Mouse (Mus musculus): ENCODE results near the gene Rbbp4. TPM values are rescaled to one million over a fixed set of nuclear protein-coding genes. Genes with fewer than 3 reads are reported as not detected.
A peak's percentile ranks its signal among the peaks of the same experiment; 100 is the strongest.
"Not testable (repeated sequence)": the region's sequence is repeated elsewhere in the genome, so short reads cannot be mapped to it uniquely, and the experiment has no call there.

The Rbbp4 gene
- polyA plus RNA-seq, 1 experiment from 2014 or later, result 555 TPM

DNA sequence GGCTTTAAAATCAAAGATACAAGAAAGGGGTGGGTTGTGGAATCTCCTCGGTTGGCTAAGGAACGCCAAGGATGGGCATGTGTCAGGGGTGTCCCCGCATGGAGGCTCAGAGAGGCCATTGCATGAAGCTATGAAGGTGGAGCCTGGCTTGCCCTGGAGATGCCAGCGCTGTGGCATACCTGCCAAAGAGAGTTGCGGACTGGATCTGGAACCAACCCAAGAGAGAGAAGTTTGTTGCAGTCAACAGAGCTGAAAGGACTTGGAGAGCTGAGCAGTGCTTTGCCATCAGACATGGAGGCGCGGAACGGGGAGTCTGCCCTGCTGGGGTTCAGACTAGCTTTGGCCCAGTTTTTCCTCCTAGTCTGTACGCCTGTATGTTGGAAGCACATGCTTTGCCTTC, 28.3 kb upstream of the Rbbp4 start:
- DNase-seq (ENCODE audit: low spot score), result no peak
- no peak for ATAC-seq (replicated peaks; ENCODE audit: low FRiP score)
- Histone ChIP-seq H3K9ac (ENCODE audit: low read length) (no peak overlapping the region), H3K27ac (ENCODE audit: low read depth, low read length) (no peak overlapping the region), H3K27me3 (ENCODE audit: control insufficient read depth, insufficient read depth, low read length) (no peaks in the 10 kb centered on the region), H3K4me3 (ENCODE audit: low read depth, low read length) (no peak overlapping the region), H3K4me2 (ENCODE audit: low read depth, low read length, severe bottlenecking) (no peak overlapping the region), H3K9me3 (ENCODE audit: control insufficient read depth, low read length) (no peaks in the 10 kb centered on the region), H3K36me3 (ENCODE audit: control insufficient read depth, insufficient read depth, low read length) (no peaks in the 10 kb centered on the region), H3K4me1 (replicated peaks; ENCODE audit: control insufficient read depth, insufficient read depth, low read length) (no peaks in the 10 kb centered on the region)
- WGBS, result 94% methylated on average over 9 of the region's 9 CpGs

DNA sequence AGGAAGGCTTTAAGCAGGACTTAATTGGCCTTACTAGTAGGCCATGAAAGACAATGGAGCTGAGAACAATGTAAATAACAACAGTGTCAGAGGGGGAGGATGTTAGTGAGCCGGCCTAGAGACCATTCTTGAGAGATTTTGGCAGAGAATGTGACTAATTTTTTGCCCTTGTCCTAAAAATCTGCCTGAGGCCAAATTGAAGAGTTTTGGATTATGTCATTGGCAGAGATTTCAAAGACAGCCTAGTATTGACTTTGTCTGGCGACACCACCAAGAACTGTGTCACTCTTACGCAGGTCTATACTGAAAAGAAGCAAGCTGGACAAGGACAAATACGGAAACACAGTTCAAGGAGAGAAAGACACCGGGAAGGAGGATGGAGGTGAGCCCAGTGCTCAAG, 27.6 kb upstream of the Rbbp4 start:
- H3K4me2 ChIP-seq (ENCODE audit: low read depth, low read length, severe bottlenecking), result no peak overlapping the region
- no peak overlapping the region for H3K27ac ChIP-seq (ENCODE audit: low read depth, low read length)
- no peak overlapping the region for H3K4me3 ChIP-seq (ENCODE audit: low read depth, low read length)
- ATAC-seq (replicated peaks; ENCODE audit: low FRiP score), result no peak
- 70% methylated on average over 5 of the region's 5 CpGs for whole genome bisulfite sequencing
- H3K4me1 ChIP-seq (replicated peaks; ENCODE audit: control insufficient read depth, insufficient read depth, low read length), result no peaks in the 10 kb centered on the region
- H3K9me3 ChIP-seq (ENCODE audit: control insufficient read depth, low read length), result no peaks in the 10 kb centered on the region
- no peak for DNase-seq (ENCODE audit: low spot score)
- H3K9ac ChIP-seq (ENCODE audit: low read length), result no peak overlapping the region
- H3K27me3 ChIP-seq (ENCODE audit: control insufficient read depth, insufficient read depth, low read length), result no peaks in the 10 kb centered on the region
- no peaks in the 10 kb centered on the region for H3K36me3 ChIP-seq (ENCODE audit: control insufficient read depth, insufficient read depth, low read length)

GRCm38 (mm10) chr4:129362238-129362637, 27.1 kb upstream of the Rbbp4 start:
- WGBS, result 73% methylated on average over 3 of the region's 3 CpGs
- ATAC-seq (replicated peaks; ENCODE audit: low FRiP score); H3K27ac ChIP-seq (ENCODE audit: low read depth, low read length); H3K27me3 ChIP-seq (ENCODE audit: control insufficient read depth, insufficient read depth, low read length); H3K4me1 ChIP-seq (replicated peaks; ENCODE audit: control insufficient read depth, insufficient read depth, low read length); H3K9ac ChIP-seq (ENCODE audit: low read length); DNase-seq (ENCODE audit: low spot score); H3K9me3 ChIP-seq (ENCODE audit: control insufficient read depth, low read length); H3K36me3 ChIP-seq (ENCODE audit: control insufficient read depth, insufficient read depth, low read length); H3K4me3 ChIP-seq (ENCODE audit: low read depth, low read length); H3K4me2 ChIP-seq (ENCODE audit: low read depth, low read length, severe bottlenecking): not testable (repeated sequence)

DNA sequence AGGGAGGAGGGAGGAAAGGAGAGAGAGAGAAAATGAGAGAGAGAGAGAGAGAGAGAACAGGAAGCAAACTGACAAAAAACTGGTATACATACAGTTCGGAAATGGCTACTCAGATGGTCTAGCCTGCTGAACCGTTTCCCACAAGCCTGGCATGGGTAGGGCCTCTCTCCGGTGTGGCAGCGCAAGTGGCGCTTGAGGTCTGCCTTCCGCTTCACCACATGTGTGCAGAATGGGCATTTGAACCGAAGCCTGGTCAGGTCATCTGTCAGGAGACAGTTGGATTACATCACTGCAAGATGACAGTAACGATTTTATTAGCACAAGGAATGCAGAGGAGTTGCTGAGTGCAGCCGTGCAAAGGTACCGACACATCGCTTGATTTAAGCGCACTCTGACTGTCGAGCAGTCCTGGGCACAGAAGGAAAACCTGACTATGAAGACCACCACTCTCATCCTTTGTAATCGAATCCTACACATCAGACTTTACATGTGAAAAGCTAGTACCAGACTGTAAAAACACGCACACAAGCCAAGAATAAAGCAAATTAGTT, 22.5 kb upstream of the Rbbp4 start:
- H3K4me3 ChIP-seq (ENCODE audit: low read depth, low read length), result no peak overlapping the region
- ATAC-seq (replicated peaks; ENCODE audit: low FRiP score), result no peak
- no peaks in the 10 kb centered on the region for H3K4me1 ChIP-seq (replicated peaks; ENCODE audit: control insufficient read depth, insufficient read depth, low read length)
- DNase-seq (ENCODE audit: low spot score), result no peak
- no peaks in the 10 kb centered on the region for H3K9me3 ChIP-seq (ENCODE audit: control insufficient read depth, low read length)
- WGBS, result 93% methylated on average over 15 of the region's 15 CpGs
- H3K27ac ChIP-seq (ENCODE audit: low read depth, low read length), result no peak overlapping the region
- no peaks in the 10 kb centered on the region for H3K27me3 ChIP-seq (ENCODE audit: control insufficient read depth, insufficient read depth, low read length)
- H3K36me3 ChIP-seq (ENCODE audit: control insufficient read depth, insufficient read depth, low read length), result no peaks in the 10 kb centered on the region
- H3K4me2 ChIP-seq (ENCODE audit: low read depth, low read length, severe bottlenecking), result no peak overlapping the region
- H3K9ac ChIP-seq (ENCODE audit: low read length), result no peak overlapping the region

GRCm38 (mm10) chr4:129354236-129354635, 19.1 kb upstream of the Rbbp4 start:
- H3K4me2 ChIP-seq (ENCODE audit: low read depth, low read length, severe bottlenecking), result no peak overlapping the region
- H3K4me1 ChIP-seq (replicated peaks; ENCODE audit: control insufficient read depth, insufficient read depth, low read length), result no peaks in the 10 kb centered on the region
- H3K9me3 ChIP-seq (ENCODE audit: control insufficient read depth, low read length), result no peaks in the 10 kb centered on the region
- H3K36me3 ChIP-seq (ENCODE audit: control insufficient read depth, insufficient read depth, low read length), result no peaks in the 10 kb centered on the region
- no peak overlapping the region for H3K4me3 ChIP-seq (ENCODE audit: low read depth, low read length)
- DNase-seq (ENCODE audit: low spot score) (no peak), ATAC-seq (replicated peaks; ENCODE audit: low FRiP score) (no peak)
- H3K27ac ChIP-seq (ENCODE audit: low read depth, low read length), result no peak overlapping the region
- 89% methylated on average over 15 of the region's 15 CpGs for WGBS
- H3K9ac ChIP-seq (ENCODE audit: low read length), result no peak overlapping the region
- H3K27me3 ChIP-seq (ENCODE audit: control insufficient read depth, insufficient read depth, low read length), result no peaks in the 10 kb centered on the region

GRCm38 (mm10) chr4:129353176-129353575, 18.0 kb upstream of the Rbbp4 start:
- DNase-seq (ENCODE audit: low spot score) (no peak), ATAC-seq (replicated peaks; ENCODE audit: low FRiP score) (no peak)
- no peaks in the 10 kb centered on the region for H3K27me3 ChIP-seq (ENCODE audit: control insufficient read depth, insufficient read depth, low read length)
- H3K9ac ChIP-seq (ENCODE audit: low read length), result no peak overlapping the region
- H3K36me3 ChIP-seq (ENCODE audit: control insufficient read depth, insufficient read depth, low read length), result no peaks in the 10 kb centered on the region
- no peak overlapping the region for H3K4me2 ChIP-seq (ENCODE audit: low read depth, low read length, severe bottlenecking)
- H3K9me3 ChIP-seq (ENCODE audit: control insufficient read depth, low read length), result no peaks in the 10 kb centered on the region
- WGBS, result 91% methylated on average over 12 of the region's 12 CpGs
- no peaks in the 10 kb centered on the region for H3K4me1 ChIP-seq (replicated peaks; ENCODE audit: control insufficient read depth, insufficient read depth, low read length)
- no peak overlapping the region for H3K27ac ChIP-seq (ENCODE audit: low read depth, low read length)
- H3K4me3 ChIP-seq (ENCODE audit: low read depth, low read length), result no peak overlapping the region

DNA sequence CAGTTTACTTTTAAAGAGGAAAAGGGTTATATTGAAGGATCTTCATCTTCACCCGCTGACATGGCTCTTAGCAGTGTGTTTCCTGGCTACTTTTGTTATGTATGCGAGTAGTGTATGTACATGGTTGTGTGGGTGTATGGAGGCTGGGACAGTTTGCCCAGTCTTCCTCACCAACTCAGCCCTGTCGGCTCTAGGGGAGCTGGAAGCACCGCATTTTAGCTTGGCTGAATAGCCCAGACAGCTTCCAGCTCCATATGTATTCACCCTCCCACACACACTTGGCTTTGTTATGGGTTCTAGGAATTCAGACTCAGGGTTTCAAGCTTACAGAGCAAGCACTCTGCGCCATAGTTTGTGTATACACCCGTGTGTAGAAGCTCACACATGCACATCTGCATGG, 15.9 kb upstream of the Rbbp4 start:
- H3K9ac ChIP-seq (ENCODE audit: low read length), result no peak overlapping the region
- no peaks in the 10 kb centered on the region for H3K4me1 ChIP-seq (replicated peaks; ENCODE audit: control insufficient read depth, insufficient read depth, low read length)
- no peak overlapping the region for H3K27ac ChIP-seq (ENCODE audit: low read depth, low read length)
- 77% methylated on average over 6 of the region's 6 CpGs for WGBS
- ATAC-seq (replicated peaks; ENCODE audit: low FRiP score) (no peak), DNase-seq (ENCODE audit: low spot score) (no peak)
- no peaks in the 10 kb centered on the region for H3K9me3 ChIP-seq (ENCODE audit: control insufficient read depth, low read length)
- H3K36me3 ChIP-seq (ENCODE audit: control insufficient read depth, insufficient read depth, low read length), result no peaks in the 10 kb centered on the region; the same call in 1 of the 2 replicates
- H3K4me3 ChIP-seq (ENCODE audit: low read depth, low read length), result no peak overlapping the region
- H3K27me3 ChIP-seq (ENCODE audit: control insufficient read depth, insufficient read depth, low read length), result no peaks in the 10 kb centered on the region
- no peak overlapping the region for H3K4me2 ChIP-seq (ENCODE audit: low read depth, low read length, severe bottlenecking)

- no peak for ATAC-seq (replicated peaks; ENCODE audit: low FRiP score)
- Histone ChIP-seq H3K36me3 (ENCODE audit: control insufficient read depth, insufficient read depth, low read length) (no peaks in the 10 kb centered on the region; the same call in 1 of the 2 replicates), H3K4me2 (ENCODE audit: low read depth, low read length, severe bottlenecking) (no peak overlapping the region), H3K27ac (ENCODE audit: low read depth, low read length) (no peak overlapping the region), H3K4me3 (ENCODE audit: low read depth, low read length) (no peak overlapping the region), H3K4me1 (replicated peaks; ENCODE audit: control insufficient read depth, insufficient read depth, low read length) (no peaks in the 10 kb centered on the region), H3K9ac (ENCODE audit: low read length) (no peak overlapping the region), H3K9me3 (ENCODE audit: control insufficient read depth, low read length) (no peaks in the 10 kb centered on the region), H3K27me3 (ENCODE audit: control insufficient read depth, insufficient read depth, low read length) (no peaks in the 10 kb centered on the region)
- WGBS, result 11% methylated on average over 1 of the region's 1 CpGs
- peak; percentile 90 for DNase-seq (ENCODE audit: low spot score)
These were observed 15.5 kb upstream of the Rbbp4 start for GRCm38 (mm10) chr4:129350644-129351043.

- DNase-seq (ENCODE audit: low spot score) (no peak), ATAC-seq (replicated peaks; ENCODE audit: low FRiP score) (no peak)
- 93% methylated on average over 15 of the region's 15 CpGs for WGBS
- Histone ChIP-seq H3K4me3 (ENCODE audit: low read depth, low read length) (no peak overlapping the region), H3K9ac (ENCODE audit: low read length) (no peak overlapping the region), H3K9me3 (ENCODE audit: control insufficient read depth, low read length) (no peaks in the 10 kb centered on the region), H3K4me2 (ENCODE audit: low read depth, low read length, severe bottlenecking) (no peak overlapping the region), H3K36me3 (ENCODE audit: control insufficient read depth, insufficient read depth, low read length) (peaks cover 3% of the 10 kb centered on the region; the same call in 1 of the 2 replicates), H3K27me3 (ENCODE audit: control insufficient read depth, insufficient read depth, low read length) (no peaks in the 10 kb centered on the region), H3K4me1 (replicated peaks; ENCODE audit: control insufficient read depth, insufficient read depth, low read length) (no peaks in the 10 kb centered on the region), H3K27ac (ENCODE audit: low read depth, low read length) (no peak overlapping the region)
These were observed 11.4 kb upstream of the Rbbp4 start for GRCm38 (mm10) chr4:129346481-129347154.

Data from forebrain, embryonic 11.5 days (tissue).